Comparison of ENCODE assay signal across 8 mouse cellular contexts in genomic region chr7:19257390-19258022, GRCm38 (mm10). TPM values are rescaled to one million over a fixed set of nuclear protein-coding genes. Genes with fewer than 3 reads are reported as not detected.
DNase-seq lines count a peak whose midpoint lies in the region; ATAC-seq lines count a peak whose summit lies in the region.

No protein-coding gene starts in this region.

- no peak overlapping the region for H3K4me2 ChIP-seq in forebrain, embryonic 12.5 days
- H3K4me2 ChIP-seq in lung, embryonic 16.5 days (ENCODE audit: low read depth, low read length) = no peak overlapping the region

- intact Hi-C loops in heart, postnatal 14 days (cut with DNase I) = no loop called here

- DNase-seq in urinary bladder, postnatal 14 days (ENCODE audit: low spot score) = peak; percentile 68
- no peak for DNase-seq in urinary bladder, postnatal 10 days (ENCODE audit: low spot score)
- peak; percentile 64 to 72 for DNase-seq in heart, postnatal 14 days
- peak; percentile 80 to 82 for DNase-seq in kidney, postnatal 36 days
- peak; percentile 38 for DNase-seq in ovary, postnatal 10 days (ENCODE audit: low spot score)
- DNase-seq in cerebellum, postnatal 36 days = no peak

- no peaks in the 10 kb centered on the region for H3K27me3 ChIP-seq in forebrain, embryonic 12.5 days
- H3K27me3 ChIP-seq in lung, embryonic 16.5 days (ENCODE audit: control insufficient read depth, insufficient read depth, low read depth, low read length) = no peaks in the 10 kb centered on the region

- no peak overlapping the region for H3K9ac ChIP-seq in forebrain, embryonic 12.5 days
- H3K9ac ChIP-seq in lung, embryonic 16.5 days (ENCODE audit: low read length) = no peak overlapping the region

- ATAC-seq in forebrain, embryonic 12.5 days (ENCODE audit: low FRiP score) = peak; percentile 84
- ATAC-seq in lung, embryonic 16.5 days (ENCODE audit: low read depth) = peak; percentile 86

- peaks cover 70% of the 10 kb centered on the region for H3K36me3 ChIP-seq in forebrain, embryonic 12.5 days (replicated peaks)
- H3K36me3 ChIP-seq in lung, embryonic 16.5 days (ENCODE audit: control insufficient read depth, insufficient read depth, low read length) = peaks cover 52% of the 10 kb centered on the region

- no peaks in the 10 kb centered on the region for H3K9me3 ChIP-seq in forebrain, embryonic 12.5 days
- H3K9me3 ChIP-seq in lung, embryonic 16.5 days (ENCODE audit: control insufficient read depth, low read length) = no peaks in the 10 kb centered on the region

- H3K4me3 ChIP-seq in forebrain, embryonic 12.5 days (replicated peaks) = no peak overlapping the region
- H3K4me3 ChIP-seq in lung, embryonic 16.5 days (ENCODE audit: low read length) = no peak overlapping the region

- no peak overlapping the region for H3K27ac ChIP-seq in forebrain, embryonic 12.5 days
- H3K27ac ChIP-seq in lung, embryonic 16.5 days (ENCODE audit: low read length) = peak overlapping the region; percentile 34; the same call in 1 of the 2 replicates

- WGBS in forebrain, embryonic 12.5 days = 33% methylated on average over 11 of the region's 11 CpGs
- WGBS in lung, embryonic 16.5 days = 36% methylated on average over 11 of the region's 11 CpGs

- no peaks in the 10 kb centered on the region for H3K4me1 ChIP-seq in forebrain, embryonic 12.5 days
- no peaks in the 10 kb centered on the region; the same call in 1 of the 2 replicates for H3K4me1 ChIP-seq in lung, embryonic 16.5 days (replicated peaks; ENCODE audit: control insufficient read depth, insufficient read depth, low read length)

RNA-seq across cellular contexts. Expression of gene Vasp, which starts 14.1 kb away (rescaled TPM):
- polyA plus RNA-seq in forebrain, embryonic 12.5 days (2016; fragmentation: Nextera tagmentation; extraction: Ambion mirVana) = 42.4 and 43.0 TPM in 2 replicates
- total RNA-seq in heart, postnatal 14 days (2021) = 10 to 100 TPM; 55.7 to 59.1 TPM
- polyA plus RNA-seq in lung, embryonic 16.5 days (2015; fragmentation: Nextera tagmentation; extraction: Ambion mirVana) = 103 and 105 TPM in 2 replicates

RNA-seq across cellular contexts. Expression of gene Ppm1n, which starts 22.4 kb away (rescaled TPM):
- 0.19 TPM in 1 of 2 replicates, not detected in the other for polyA plus RNA-seq in forebrain, embryonic 12.5 days (2016; fragmentation: Nextera tagmentation; extraction: Ambion mirVana)
- total RNA-seq in heart, postnatal 14 days (2021) = not detected
- not detected in 2 replicates for polyA plus RNA-seq in lung, embryonic 16.5 days (2015; fragmentation: Nextera tagmentation; extraction: Ambion mirVana)

RNA-seq across cellular contexts. Expression of gene Rtn2, which starts 24.9 kb away (rescaled TPM):
- 70.3 and 74.1 TPM in 2 replicates for polyA plus RNA-seq in forebrain, embryonic 12.5 days (2016; fragmentation: Nextera tagmentation; extraction: Ambion mirVana)
- total RNA-seq in heart, postnatal 14 days (2021) = 100 to 1,000 TPM; 106 to 122 TPM
- 13.8 and 17.5 TPM in 2 replicates for polyA plus RNA-seq in lung, embryonic 16.5 days (2015; fragmentation: Nextera tagmentation; extraction: Ambion mirVana)

RNA-seq across cellular contexts. Expression of gene Opa3, which starts 29.4 kb away (rescaled TPM):
- polyA plus RNA-seq in forebrain, embryonic 12.5 days (2016; fragmentation: Nextera tagmentation; extraction: Ambion mirVana) = 45.5 and 48.3 TPM in 2 replicates
- total RNA-seq in heart, postnatal 14 days (2021) = 10 to 100 TPM; 54.8 to 58.3 TPM
- 29.9 and 31.5 TPM in 2 replicates for polyA plus RNA-seq in lung, embryonic 16.5 days (2015; fragmentation: Nextera tagmentation; extraction: Ambion mirVana)

RNA-seq across cellular contexts. Expression of gene Gpr4, which starts 45.2 kb away (rescaled TPM):
- polyA plus RNA-seq in forebrain, embryonic 12.5 days (2016; fragmentation: Nextera tagmentation; extraction: Ambion mirVana) = 1.6 and 1.7 TPM in 2 replicates
- 10 to 100 TPM in 1 of 2 experiments, 1 to 10 TPM in 1; 9.9 to 11.2 TPM for total RNA-seq in heart, postnatal 14 days (2021)
- 2.1 and 2.6 TPM in 2 replicates for polyA plus RNA-seq in lung, embryonic 16.5 days (2015; fragmentation: Nextera tagmentation; extraction: Ambion mirVana)

Comparison
In these comparisons a context has a peak if more than half of its experiments do, and no peak if none do; other contexts are left out.
1. DNase-seq: peak in urinary bladder, postnatal 14 days (single experiment), heart, postnatal 14 days (2 of 2), kidney, postnatal 36 days (2 of 2) and ovary, postnatal 10 days (single experiment); none in urinary bladder, postnatal 10 days (single experiment) and cerebellum, postnatal 36 days (0 of 2).